Mouse (Mus musculus): ENCODE measurements around the gene Cd68. TPM values are rescaled to one million over a fixed set of nuclear protein-coding genes. Genes with fewer than 3 reads are reported as not detected.
A peak's percentile ranks its signal among the peaks of the same experiment; 100 is the strongest.

The Cd68 gene
- 12.4 and 16.3 TPM in 2 replicates for polyA plus RNA-seq (2014; fragmentation: Nextera tagmentation; extraction: Ambion mirVana)

DNA sequence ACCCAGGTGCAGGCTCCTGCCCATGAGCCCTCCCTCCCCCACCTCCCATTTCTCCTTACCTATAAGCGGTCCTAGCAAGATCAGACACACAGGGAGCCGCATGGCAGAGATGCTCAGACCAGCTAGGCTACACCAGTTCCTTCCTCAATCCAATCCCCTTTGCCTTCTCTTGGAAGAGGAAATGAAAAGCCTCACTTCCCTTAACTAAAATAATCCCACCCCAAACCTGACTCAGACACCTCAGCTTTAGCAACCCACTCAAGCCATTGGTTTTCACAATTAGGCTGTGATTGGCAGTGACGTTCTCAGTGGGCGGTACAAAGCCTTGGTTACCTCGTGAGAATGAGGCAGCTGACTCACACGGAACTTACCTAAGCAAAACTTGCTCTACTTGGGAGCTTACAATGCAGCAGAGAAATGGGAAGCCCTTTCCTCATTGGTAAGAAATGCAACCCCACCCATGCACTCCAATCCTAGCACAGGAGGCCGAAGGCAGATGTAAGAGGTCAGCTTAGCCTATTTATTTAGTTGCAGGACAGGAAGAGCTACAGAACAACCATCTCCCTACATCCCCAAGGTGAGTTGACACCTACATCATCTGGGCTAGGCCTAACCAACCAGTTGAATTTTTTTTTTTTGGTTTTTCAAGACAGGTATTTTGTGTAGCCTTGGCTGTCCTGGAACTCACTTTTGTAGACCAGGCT, at the start of gene Cd68:
Gene Cd68, minus strand, starts transcription at position 193 of the 704 bp plus-strand sequence.
- WGBS = 32% methylated on average over 7 of the region's 7 CpGs
- no peak within 1 kb of the TSS for H3K9ac ChIP-seq (ENCODE audit: low read length)
- H3K4me1 ChIP-seq (replicated peaks; ENCODE audit: control insufficient read depth, insufficient read depth, low read length) = peaks cover 15% of the 10 kb centered on the region
- no peak within 1 kb of the TSS for H3K4me2 ChIP-seq (ENCODE audit: low read length)
- H3K9me3 ChIP-seq (ENCODE audit: control insufficient read depth, low read length) = no peaks in the 10 kb centered on the region
- DNase-seq (ENCODE audit: low spot score) (no peak), ATAC-seq (replicated peaks; ENCODE audit: low FRiP score, low TSS enrichment, low read depth) (no peak)
- peak within 1 kb of the TSS; percentile 38 for H3K27ac ChIP-seq (ENCODE audit: low read depth)
- H3K36me3 ChIP-seq (ENCODE audit: control insufficient read depth, insufficient read depth, low read length) = peaks cover 73% of the 10 kb centered on the region
- H3K4me3 ChIP-seq (ENCODE audit: low read depth, low read length) = no peak within 1 kb of the TSS
- no peaks in the 10 kb centered on the region for H3K27me3 ChIP-seq (replicated peaks; ENCODE audit: control insufficient read depth, insufficient read depth, low read length)

DNA sequence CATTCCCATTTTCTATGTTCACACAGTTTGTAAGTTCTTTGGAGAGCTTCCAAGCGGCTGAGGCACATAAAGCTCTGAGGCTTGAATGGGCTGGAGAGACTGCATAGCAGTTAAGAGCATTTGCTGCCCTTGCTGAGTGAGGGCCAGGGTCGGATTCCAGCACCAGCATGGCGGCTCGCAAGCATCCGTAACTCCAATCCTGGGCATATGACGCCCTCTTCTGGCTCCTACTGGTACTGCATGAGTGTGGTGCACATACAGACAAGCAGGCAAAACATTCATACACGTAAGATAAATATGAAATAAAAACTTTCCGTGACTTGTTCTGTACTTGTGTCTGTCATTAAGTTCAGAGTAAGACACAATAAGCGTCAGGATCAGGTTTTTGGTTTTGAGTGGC, 49.5 kb upstream of the Cd68 start:
- Histone ChIP-seq H3K9ac (ENCODE audit: low read length) (no peak overlapping the region), H3K36me3 (ENCODE audit: control insufficient read depth, insufficient read depth, low read length) (no peaks in the 10 kb centered on the region), H3K4me1 (replicated peaks; ENCODE audit: control insufficient read depth, insufficient read depth, low read length) (peaks cover 6% of the 10 kb centered on the region), H3K4me3 (ENCODE audit: low read depth, low read length) (no peak overlapping the region), H3K27ac (ENCODE audit: low read depth) (peak overlapping the region; percentile 16; the same call in 1 of the 2 replicates), H3K9me3 (ENCODE audit: control insufficient read depth, low read length) (no peaks in the 10 kb centered on the region), H3K4me2 (ENCODE audit: low read length) (no peak overlapping the region), H3K27me3 (replicated peaks; ENCODE audit: control insufficient read depth, insufficient read depth, low read length) (no peaks in the 10 kb centered on the region)
- WGBS = 48% methylated on average over 9 of the region's 9 CpGs
- DNase-seq (ENCODE audit: low spot score) (peak; percentile 67), ATAC-seq (replicated peaks; ENCODE audit: low FRiP score, low TSS enrichment, low read depth) (no peak)

DNA sequence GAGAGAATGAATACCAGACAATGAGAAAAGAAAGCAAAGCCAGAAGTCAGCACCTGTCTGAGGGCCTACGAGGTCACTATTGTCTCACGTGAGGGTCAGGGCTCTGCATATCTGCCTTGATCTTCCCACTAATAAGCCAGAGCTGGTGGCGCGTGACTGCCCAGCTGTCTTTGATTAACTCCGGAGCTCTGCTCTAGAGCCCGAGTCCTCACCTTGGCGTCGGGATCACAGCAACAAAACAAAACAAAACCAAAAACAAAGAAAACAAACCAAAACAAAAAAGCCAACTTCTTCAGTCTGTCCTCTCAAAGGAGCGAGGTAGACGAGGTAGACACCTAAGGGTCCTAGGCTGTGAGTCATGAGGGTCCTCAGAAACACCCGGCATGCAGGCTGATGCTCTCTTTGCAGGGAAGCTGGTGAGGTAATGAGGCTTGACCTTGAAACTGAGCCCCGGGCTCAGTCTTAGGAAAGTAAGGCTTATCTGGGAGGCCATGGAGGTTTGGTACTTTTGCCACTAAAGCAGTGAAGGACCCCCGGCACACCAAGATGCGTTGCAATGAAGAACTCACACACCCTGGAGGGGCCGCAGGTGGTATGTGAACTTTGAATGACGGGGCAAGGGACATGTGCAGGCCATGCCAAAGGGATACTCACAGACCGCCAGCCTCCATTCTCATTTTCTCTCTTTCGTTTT, 48.8 kb upstream of the Cd68 start:
- Histone ChIP-seq H3K9ac (ENCODE audit: low read length) (no peak overlapping the region), H3K27ac (ENCODE audit: low read depth) (no peak overlapping the region), H3K27me3 (replicated peaks; ENCODE audit: control insufficient read depth, insufficient read depth, low read length) (no peaks in the 10 kb centered on the region), H3K36me3 (ENCODE audit: control insufficient read depth, insufficient read depth, low read length) (no peaks in the 10 kb centered on the region), H3K4me2 (ENCODE audit: low read length) (no peak overlapping the region), H3K4me3 (ENCODE audit: low read depth, low read length) (no peak overlapping the region), H3K9me3 (ENCODE audit: control insufficient read depth, low read length) (no peaks in the 10 kb centered on the region), H3K4me1 (replicated peaks; ENCODE audit: control insufficient read depth, insufficient read depth, low read length) (peaks cover 6% of the 10 kb centered on the region)
- WGBS = 76% methylated on average over 18 of the region's 18 CpGs
- DNase-seq (ENCODE audit: low spot score) (no peak), ATAC-seq (replicated peaks; ENCODE audit: low FRiP score, low TSS enrichment, low read depth) (no peak)

GRCm38 (mm10) chr11:69712954-69713672, 47.2 kb upstream of the Cd68 start:
- no peak for ATAC-seq (replicated peaks; ENCODE audit: low FRiP score, low TSS enrichment, low read depth)

DNA sequence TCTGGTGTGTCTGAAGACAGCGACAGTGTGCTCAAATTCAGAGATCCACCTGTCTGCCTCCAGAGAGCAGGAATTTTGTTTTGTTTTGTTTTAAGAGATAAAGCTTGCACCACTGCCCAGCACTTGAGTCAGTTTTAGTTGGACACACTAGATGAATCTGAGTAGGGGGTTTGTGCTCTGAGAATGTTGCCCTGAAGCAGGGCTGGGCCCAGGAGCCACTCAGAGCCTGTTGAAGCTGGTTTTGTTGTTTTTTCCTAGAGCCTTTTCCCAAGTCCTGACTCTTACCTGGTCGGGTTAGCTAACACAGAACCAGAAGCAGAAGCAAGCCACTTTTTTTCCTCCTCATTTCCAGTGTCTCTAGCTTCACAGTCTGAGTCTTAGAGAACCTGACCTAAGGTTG, 45.1 kb upstream of the Cd68 start:
- Histone ChIP-seq H3K9ac (ENCODE audit: low read length) (no peak overlapping the region), H3K36me3 (ENCODE audit: control insufficient read depth, insufficient read depth, low read length) (no peaks in the 10 kb centered on the region), H3K4me3 (ENCODE audit: low read depth, low read length) (no peak overlapping the region), H3K4me1 (replicated peaks; ENCODE audit: control insufficient read depth, insufficient read depth, low read length) (peaks cover 5% of the 10 kb centered on the region), H3K27ac (ENCODE audit: low read depth) (no peak overlapping the region), H3K4me2 (ENCODE audit: low read length) (no peak overlapping the region), H3K9me3 (ENCODE audit: control insufficient read depth, low read length) (no peaks in the 10 kb centered on the region), H3K27me3 (replicated peaks; ENCODE audit: control insufficient read depth, insufficient read depth, low read length) (no peaks in the 10 kb centered on the region)
- WGBS = 72% methylated on average over 2 of the region's 2 CpGs
- ATAC-seq (replicated peaks; ENCODE audit: low FRiP score, low TSS enrichment, low read depth) (no peak), DNase-seq (ENCODE audit: low spot score) (no peak)

More at GRCm38 (mm10) chr11:69712954-69713672, 47.2 kb upstream of the Cd68 start:
- Histone ChIP-seq H3K9ac (ENCODE audit: low read length) (no peak overlapping the region), H3K9me3 (ENCODE audit: control insufficient read depth, low read length) (no peaks in the 10 kb centered on the region), H3K27ac (ENCODE audit: low read depth) (no peak overlapping the region), H3K4me2 (ENCODE audit: low read length) (no peak overlapping the region), H3K4me1 (replicated peaks; ENCODE audit: control insufficient read depth, insufficient read depth, low read length) (peaks cover 6% of the 10 kb centered on the region), H3K27me3 (replicated peaks; ENCODE audit: control insufficient read depth, insufficient read depth, low read length) (no peaks in the 10 kb centered on the region), H3K4me3 (ENCODE audit: low read depth, low read length) (no peak overlapping the region), H3K36me3 (ENCODE audit: control insufficient read depth, insufficient read depth, low read length) (no peaks in the 10 kb centered on the region)
- 78% methylated on average over 20 of the region's 20 CpGs for WGBS
- DNase-seq (ENCODE audit: low spot score) = no peak

- H3K9ac ChIP-seq (ENCODE audit: low read length) = no peak overlapping the region
- WGBS = 74% methylated on average over 3 of the region's 3 CpGs
- no peak for ATAC-seq (replicated peaks; ENCODE audit: low FRiP score, low TSS enrichment, low read depth)
- H3K36me3 ChIP-seq (ENCODE audit: control insufficient read depth, insufficient read depth, low read length) = no peaks in the 10 kb centered on the region
- no peaks in the 10 kb centered on the region for H3K9me3 ChIP-seq (ENCODE audit: control insufficient read depth, low read length)
- no peak overlapping the region for H3K27ac ChIP-seq (ENCODE audit: low read depth)
- H3K27me3 ChIP-seq (replicated peaks; ENCODE audit: control insufficient read depth, insufficient read depth, low read length) = no peaks in the 10 kb centered on the region
- H3K4me3 ChIP-seq (ENCODE audit: low read depth, low read length) = no peak overlapping the region
- H3K4me2 ChIP-seq (ENCODE audit: low read length) = no peak overlapping the region
- no peak for DNase-seq (ENCODE audit: low spot score)
- no peaks in the 10 kb centered on the region for H3K4me1 ChIP-seq (replicated peaks; ENCODE audit: control insufficient read depth, insufficient read depth, low read length)
These were observed 44.5 kb upstream of the Cd68 start for GRCm38 (mm10) chr11:69710470-69710869.

DNA sequence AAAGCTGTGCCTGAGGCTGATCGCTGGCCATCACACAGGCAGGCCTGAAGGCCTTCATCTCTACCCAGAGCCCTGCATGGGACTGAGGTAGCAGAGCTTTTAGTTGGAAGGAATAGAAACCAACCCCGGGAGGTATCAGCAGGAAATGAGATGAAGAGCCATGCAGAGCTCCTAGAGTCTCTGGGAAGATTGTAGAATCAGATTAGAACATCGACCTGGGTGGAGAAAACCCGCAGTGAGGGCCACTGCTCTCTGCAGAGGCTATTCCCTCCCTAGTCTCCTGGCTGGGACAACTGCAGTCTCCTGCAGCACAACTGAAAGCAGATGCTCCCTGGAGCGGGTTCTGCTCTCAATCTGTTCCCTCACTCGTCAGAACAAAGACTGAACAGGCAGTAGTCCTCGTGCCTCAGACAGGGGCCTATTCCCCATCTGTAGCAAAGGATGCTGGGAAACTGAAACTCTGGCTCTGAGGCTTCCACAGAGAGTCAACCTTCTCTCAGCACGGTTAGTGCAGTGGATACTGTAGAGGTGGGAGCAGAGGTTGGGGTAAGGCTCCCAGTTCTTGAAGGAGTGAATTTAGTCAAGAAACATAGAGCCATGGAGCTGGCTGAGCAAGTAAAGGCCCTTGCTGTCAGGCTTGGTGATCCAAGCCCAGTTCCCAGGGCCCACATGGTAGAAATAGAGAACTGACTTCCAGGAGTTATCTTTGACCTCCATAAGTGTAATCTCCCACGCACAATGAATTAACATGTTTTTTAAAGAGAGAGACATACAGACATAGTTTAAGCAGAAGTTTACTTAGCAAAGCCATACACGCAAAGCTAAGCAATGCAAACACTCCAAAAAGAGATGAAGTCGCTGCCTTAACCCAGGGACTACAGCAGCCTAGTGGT, 43.8 kb upstream of the Cd68 start:
- 58% methylated on average over 11 of the region's 11 CpGs for WGBS
- no peaks in the 10 kb centered on the region for H3K4me1 ChIP-seq (replicated peaks; ENCODE audit: control insufficient read depth, insufficient read depth, low read length)
- H3K9me3 ChIP-seq (ENCODE audit: control insufficient read depth, low read length) = no peaks in the 10 kb centered on the region
- DNase-seq (ENCODE audit: low spot score) (no peak), ATAC-seq (replicated peaks; ENCODE audit: low FRiP score, low TSS enrichment, low read depth) (no peak)
- no peak overlapping the region for H3K9ac ChIP-seq (ENCODE audit: low read length)
- no peak overlapping the region for H3K4me2 ChIP-seq (ENCODE audit: low read length)
- no peaks in the 10 kb centered on the region for H3K27me3 ChIP-seq (replicated peaks; ENCODE audit: control insufficient read depth, insufficient read depth, low read length)
- no peak overlapping the region for H3K4me3 ChIP-seq (ENCODE audit: low read depth, low read length)
- H3K27ac ChIP-seq (ENCODE audit: low read depth) = no peak overlapping the region
- H3K36me3 ChIP-seq (ENCODE audit: control insufficient read depth, insufficient read depth, low read length) = no peaks in the 10 kb centered on the region

- no peaks in the 10 kb centered on the region for H3K27me3 ChIP-seq (replicated peaks; ENCODE audit: control insufficient read depth, insufficient read depth, low read length)
- no peaks in the 10 kb centered on the region for H3K9me3 ChIP-seq (ENCODE audit: control insufficient read depth, low read length)
- H3K4me1 ChIP-seq (replicated peaks; ENCODE audit: control insufficient read depth, insufficient read depth, low read length) = no peaks in the 10 kb centered on the region
- DNase-seq (ENCODE audit: low spot score) (no peak), ATAC-seq (replicated peaks; ENCODE audit: low FRiP score, low TSS enrichment, low read depth) (no peak)
- no peak overlapping the region for H3K27ac ChIP-seq (ENCODE audit: low read depth)
- 71% methylated on average over 3 of the region's 3 CpGs for WGBS
- no peaks in the 10 kb centered on the region for H3K36me3 ChIP-seq (ENCODE audit: control insufficient read depth, insufficient read depth, low read length)
- H3K4me3 ChIP-seq (ENCODE audit: low read depth, low read length) = no peak overlapping the region
- no peak overlapping the region for H3K4me2 ChIP-seq (ENCODE audit: low read length)
- H3K9ac ChIP-seq (ENCODE audit: low read length) = no peak overlapping the region
These were observed 42.8 kb upstream of the Cd68 start for GRCm38 (mm10) chr11:69708614-69709265.

Data from intestine, embryonic 14.5 days (tissue).